Mouse (Mus musculus) megakaryocyte, embryonic 14.5 days (primary cell): ENCODE results near the gene Vps8.

Experiments
- FLI1 ChIP-seq: IDR thresholded peaks from 2 replicates; pipeline ENCODE4 v1.6.1; 2012; ENCODE audit warnings: low read length, inconsistent platforms, mixed read lengths
- GATA1 ChIP-seq: IDR thresholded peaks from 3 replicates; pipeline ENCODE4 v1.6.1; 2012; ENCODE audit warnings: mixed read lengths, low read length, inconsistent platforms, borderline replicate concordance

GRCm38 (mm10) chr16:21382152-21382911 is 40.6 kb upstream of the Vps8 start:
- TF ChIP-seq GATA1, result peak; percentile 60; the same call in 1 of the 3 replicates
- TF ChIP-seq FLI1, result no peak
